Mouse (Mus musculus) forebrain, embryonic 14.5 days (tissue): Measurements from ENCODE around the gene Khdc4. TPM values are rescaled to one million over a fixed set of nuclear protein-coding genes. Genes with fewer than 3 reads are reported as not detected.

Experiments used
- ATAC-seq: fragments of 200-750 bp; cut with Nextera tagmentation; 2 replicates; pipeline ENCODE4 v1.8.0; 2017; ENCODE audit warnings: mild to moderate bottlenecking, moderate library complexity
- DNase-seq: peaks from one replicate; pipeline ENCODE4 v3.0.0-alpha.2; 2015; ENCODE audit warnings: low spot score
- H3K27ac ChIP-seq: fragments of 300-500 bp; sonication (generic); 2 replicates; pipeline ENCODE4 v1.5.1; 2014; ENCODE audit warnings: low read depth, mild to moderate bottlenecking, control low read depth, low read length, moderate library complexity
- H3K27me3 ChIP-seq: fragments of 300-500 bp; sonication (generic); replicated peaks from 2 replicates; pipeline ENCODE4 v1.6.1; 2014; ENCODE audit warnings: low read length, control low read depth, mixed read lengths; ENCODE audit not compliant: control insufficient read depth, insufficient read depth
- H3K36me3 ChIP-seq: fragments of 300-500 bp; sonication (generic); 2 replicates; pipeline ENCODE4 v1.6.1; 2014; ENCODE audit warnings: low read length, control low read depth; ENCODE audit not compliant: control insufficient read depth, insufficient read depth
- H3K4me1 ChIP-seq: fragments of 300-500 bp; sonication (generic); 2 replicates; pipeline ENCODE4 v1.6.1; 2014; ENCODE audit warnings: antibody characterized with exemption, low read length, control low read depth; ENCODE audit not compliant: control insufficient read depth, insufficient read depth
- H3K4me2 ChIP-seq: fragments of 300-500 bp; sonication (generic); 2 replicates; pipeline ENCODE4 v1.6.1; 2014; ENCODE audit warnings: mild to moderate bottlenecking, control low read depth, low read length
- H3K4me3 ChIP-seq: fragments of 300-500 bp; sonication (generic); 2 replicates; pipeline ENCODE4 v1.5.1; 2014; ENCODE audit warnings: low read depth, low read length, control low read depth
- H3K9ac ChIP-seq: fragments of 300-500 bp; sonication (generic); 2 replicates; pipeline ENCODE4 v1.6.1; 2014; ENCODE audit warnings: mild to moderate bottlenecking, low read length, control low read depth, moderate library complexity
- H3K9me3 ChIP-seq: fragments of 300-500 bp; sonication (generic); replicated peaks from 2 replicates; pipeline ENCODE4 v1.6.1; 2016; ENCODE audit warnings: low read length, control low read depth, mixed read lengths; ENCODE audit not compliant: control insufficient read depth
- WGBS: fragments of 180-500 bp; shearing (Covaris S2); extraction: QIAGEN DNeasy Blood & Tissue Kit; methylation state at CpG from one replicate; pipeline ENCODE4 v1.1.7; 2014; 5-methylcytosine and 5-hydroxymethylcytosine counted together
- polyA plus RNA-seq: library from polyadenylated mRNA; unstranded; fragments of >200 nt; fragmentation: Nextera tagmentation; extraction: Ambion mirVana; gene quantifications from 2 replicates; pipeline ENCODE4 v1.2.1, GENCODE M21; 2014

Khdc4 gene
- polyA plus RNA-seq, 1 experiment from 2014 or later: 71.7 TPM

DNA sequence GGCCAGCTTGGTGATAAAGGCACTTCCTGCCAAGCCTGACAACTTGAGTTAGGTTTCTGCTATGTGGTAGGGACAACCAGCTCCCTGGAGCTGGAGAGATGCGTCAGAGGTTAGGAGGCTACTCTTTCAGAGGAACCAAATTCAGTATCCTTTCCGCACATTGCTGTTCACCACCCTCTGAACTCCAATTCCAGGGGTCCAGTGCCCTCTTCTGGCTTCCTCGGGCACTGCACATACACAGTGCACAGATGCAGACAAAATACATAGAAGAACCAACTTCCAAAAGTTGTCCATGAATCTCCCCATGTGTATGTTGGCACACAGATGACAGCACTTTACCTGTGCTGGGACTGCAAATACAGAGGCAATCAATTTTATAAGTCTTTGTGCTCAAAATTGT lies 53.0 kb downstream of the Khdc4 start:
- Histone ChIP-seq H3K36me3 (peaks cover 41% of the 10 kb centered on the region), H3K9ac (no peak overlapping the region), H3K9me3 (no peaks in the 10 kb centered on the region), H3K4me1 (no peaks in the 10 kb centered on the region), H3K4me2 (no peak overlapping the region), H3K4me3 (no peak overlapping the region), H3K27ac (no peak overlapping the region), H3K27me3 (no peaks in the 10 kb centered on the region)
- ATAC-seq (no peak), DNase-seq (peak; percentile 19)
- WGBS: 60% methylated on average over 3 of the region's 3 CpGs

DNA sequence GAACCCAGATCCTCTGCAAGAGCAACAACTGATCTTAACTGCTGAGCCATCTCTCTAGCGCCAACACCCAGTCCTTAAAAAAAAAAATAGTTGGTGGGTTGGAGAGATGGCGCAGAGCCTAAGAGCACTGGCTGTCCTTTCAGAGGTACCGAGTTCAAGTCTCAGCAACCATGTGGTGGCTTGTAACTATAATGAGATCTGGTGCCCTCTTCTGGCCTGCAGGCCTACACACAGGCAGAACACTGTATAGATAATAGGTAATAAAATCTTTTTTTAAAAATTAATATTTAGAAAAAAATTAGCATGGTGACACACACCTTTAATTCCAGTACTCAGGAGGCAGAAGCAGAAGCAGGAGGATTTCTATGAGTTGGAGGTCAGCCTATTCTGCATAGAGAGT lies 54.5 kb downstream of the Khdc4 start:
- Histone ChIP-seq H3K36me3 (peaks cover 49% of the 10 kb centered on the region), H3K9me3 (no peaks in the 10 kb centered on the region), H3K27ac (no peak overlapping the region), H3K4me1 (no peaks in the 10 kb centered on the region), H3K4me3 (no peak overlapping the region), H3K27me3 (no peaks in the 10 kb centered on the region), H3K9ac (no peak overlapping the region), H3K4me2 (no peak overlapping the region)
- WGBS: 98% methylated on average over 3 of the region's 3 CpGs
- no peak for ATAC-seq
- no peak for DNase-seq

DNA sequence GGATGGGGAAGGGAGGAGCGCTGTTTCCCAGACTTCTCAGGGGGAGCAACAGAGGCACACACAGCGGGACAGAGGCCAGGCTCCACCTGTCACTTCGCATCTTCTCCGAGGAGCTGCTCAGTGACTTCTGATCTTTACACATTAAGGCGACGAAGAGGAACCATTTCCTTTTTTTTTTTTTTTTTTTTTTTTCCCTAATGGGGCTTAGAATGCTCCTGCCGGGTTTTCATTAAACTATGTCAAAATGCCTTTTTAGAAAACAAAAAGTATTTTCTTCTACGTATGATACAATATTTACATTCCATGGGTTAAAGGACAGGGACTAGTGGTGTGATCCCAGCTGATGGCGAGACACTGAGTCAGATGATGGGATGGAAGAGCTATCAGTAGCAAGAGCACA lies 59.9 kb downstream of the Khdc4 start:
- 95% methylated on average over 9 of the region's 9 CpGs for WGBS
- H3K36me3 ChIP-seq: peaks cover 85% of the 10 kb centered on the region
- H3K4me3 ChIP-seq: no peak overlapping the region
- H3K4me2 ChIP-seq: no peak overlapping the region
- no peak for DNase-seq
- no peak overlapping the region for H3K27ac ChIP-seq
- H3K9me3 ChIP-seq: peaks cover 12% of the 10 kb centered on the region
- no peak overlapping the region for H3K9ac ChIP-seq
- no peaks in the 10 kb centered on the region for H3K27me3 ChIP-seq
- no peaks in the 10 kb centered on the region for H3K4me1 ChIP-seq
- no peak for ATAC-seq

DNA sequence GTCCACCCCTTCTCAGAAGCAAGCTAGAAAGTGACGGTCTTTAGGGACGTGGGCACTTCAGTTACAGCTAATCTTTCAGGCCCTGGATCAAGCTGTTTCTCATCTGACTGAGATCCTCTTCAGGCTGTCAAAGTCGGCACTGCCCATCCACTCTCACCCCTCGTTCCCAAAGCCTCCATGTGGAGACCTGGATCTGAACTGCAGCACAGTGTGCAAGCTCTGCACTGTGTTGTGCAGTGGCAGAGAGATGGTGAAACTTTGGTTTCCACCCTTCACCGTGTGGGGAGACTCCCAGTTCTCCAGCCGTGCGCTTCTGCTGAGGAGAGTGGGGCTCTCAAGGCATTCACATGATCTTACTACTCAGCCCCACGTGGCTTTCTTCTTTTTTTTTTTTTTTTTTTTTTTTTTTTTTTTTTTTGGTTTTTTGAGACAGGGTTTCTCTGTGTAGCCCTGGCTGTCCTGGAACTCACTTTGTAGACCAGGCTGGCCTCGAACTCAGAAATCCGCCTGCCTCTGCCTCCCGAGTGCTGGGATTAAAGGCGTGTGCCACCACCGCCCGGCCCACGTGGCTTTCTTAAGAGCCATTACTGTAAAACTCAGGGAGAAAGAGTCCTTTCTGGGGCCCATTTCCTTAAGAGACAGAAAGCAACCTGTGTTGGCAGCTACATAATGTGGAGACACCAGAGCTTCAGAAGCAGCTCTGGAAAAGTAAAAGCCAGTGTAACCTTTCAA lies 60.7 kb downstream of the Khdc4 start:
- Histone ChIP-seq H3K4me2 (no peak overlapping the region), H3K36me3 (peaks cover 91% of the 10 kb centered on the region), H3K9me3 (peaks cover 12% of the 10 kb centered on the region), H3K4me1 (no peaks in the 10 kb centered on the region), H3K9ac (no peak overlapping the region), H3K4me3 (no peak overlapping the region), H3K27ac (no peak overlapping the region), H3K27me3 (no peaks in the 10 kb centered on the region)
- ATAC-seq (no peak), DNase-seq (no peak)
- 94% methylated on average over 13 of the region's 15 CpGs for WGBS

DNA sequence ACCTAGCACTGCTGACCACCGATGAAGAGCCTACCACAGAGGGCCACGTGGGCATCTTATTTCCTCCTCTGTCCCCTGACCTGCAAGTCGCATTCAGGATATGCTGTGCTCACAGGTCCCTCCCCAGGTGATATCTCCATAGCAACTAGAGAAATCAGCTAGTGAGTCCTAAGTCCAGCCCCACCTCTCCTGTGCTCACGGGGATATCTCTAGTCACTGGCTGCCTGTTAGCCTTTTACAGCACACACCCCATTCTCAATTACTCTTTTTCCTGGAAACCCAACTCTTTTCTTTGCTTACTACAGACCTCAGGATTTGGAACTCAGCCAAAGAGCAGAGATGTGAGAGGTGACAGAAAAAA lies 61.2 kb downstream of the Khdc4 start:
- H3K27me3 ChIP-seq: no peaks in the 10 kb centered on the region
- no peak overlapping the region for H3K27ac ChIP-seq
- DNase-seq: peak; percentile 20
- ATAC-seq: no peak
- no peaks in the 10 kb centered on the region for H3K4me1 ChIP-seq
- no peak overlapping the region for H3K9ac ChIP-seq
- H3K36me3 ChIP-seq: peaks cover 92% of the 10 kb centered on the region
- H3K4me3 ChIP-seq: no peak overlapping the region
- no peak overlapping the region for H3K4me2 ChIP-seq
- 71% methylated on average over 4 of the region's 4 CpGs for WGBS
- peaks cover 12% of the 10 kb centered on the region for H3K9me3 ChIP-seq

DNA sequence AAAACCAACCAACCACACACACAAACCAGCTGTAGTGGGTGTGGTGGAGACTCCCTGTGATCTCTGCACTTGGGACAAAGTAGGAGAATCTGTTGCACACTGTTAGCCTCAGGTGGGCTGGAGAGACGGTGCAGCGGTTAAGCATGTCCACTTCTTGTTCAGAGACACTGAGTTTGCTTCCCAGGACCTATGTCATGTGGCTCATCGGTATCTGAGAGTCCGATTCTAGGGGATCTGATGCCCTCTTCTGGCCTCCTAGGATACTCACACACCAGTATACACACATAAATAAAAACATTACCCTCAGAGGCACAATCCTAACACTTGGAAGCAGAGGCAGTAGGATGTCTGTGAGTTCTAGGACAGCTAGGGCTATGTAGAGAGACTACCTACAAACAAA lies 68.7 kb downstream of the Khdc4 start:
- Histone ChIP-seq H3K4me1 (peaks cover 34% of the 10 kb centered on the region), H3K4me2 (no peak overlapping the region), H3K9ac (no peak overlapping the region), H3K4me3 (no peak overlapping the region), H3K9me3 (no peaks in the 10 kb centered on the region), H3K27me3 (no peaks in the 10 kb centered on the region), H3K27ac (no peak overlapping the region; the same call in 1 of the 2 replicates), H3K36me3 (peaks cover 82% of the 10 kb centered on the region)
- DNase-seq: no peak
- ATAC-seq: no peak
- WGBS: 81% methylated on average over 4 of the region's 4 CpGs

DNA sequence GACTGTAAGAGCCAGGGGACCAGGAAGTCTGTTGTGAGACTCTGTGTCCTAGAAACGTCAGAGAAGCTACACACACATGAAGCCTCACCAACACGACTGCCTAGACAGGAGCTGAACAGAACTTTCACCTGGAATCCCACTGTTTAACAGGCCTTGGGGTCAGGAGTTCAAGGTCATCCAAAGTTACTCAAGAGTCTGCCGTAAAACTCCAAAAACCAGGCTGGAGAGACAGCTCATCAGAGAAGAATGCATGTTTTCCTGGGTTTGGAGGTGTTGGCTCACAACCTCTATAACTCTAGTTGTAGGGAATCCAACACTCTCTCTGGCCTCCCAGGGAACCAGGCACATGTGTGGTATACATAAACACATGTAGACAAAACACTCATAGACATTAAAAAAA lies 69.9 kb downstream of the Khdc4 start:
- Histone ChIP-seq H3K4me1 (peaks cover 34% of the 10 kb centered on the region), H3K4me3 (no peak overlapping the region), H3K27me3 (no peaks in the 10 kb centered on the region), H3K36me3 (peaks cover 82% of the 10 kb centered on the region), H3K27ac (peak overlapping the region; percentile 95; the same call in 1 of the 2 replicates), H3K9me3 (no peaks in the 10 kb centered on the region), H3K4me2 (peak overlapping the region; percentile 12; the same call in 1 of the 2 replicates), H3K9ac (no peak overlapping the region)
- ATAC-seq (no peak), DNase-seq (no peak)
- WGBS: 84% methylated on average over 3 of the region's 3 CpGs

GRCm38 (mm10) chr3:88756276-88756675 lies 70.7 kb downstream of the Khdc4 start:
- H3K4me1 ChIP-seq: peaks cover 34% of the 10 kb centered on the region
- DNase-seq (peak; percentile 70), ATAC-seq (peak; percentile 60)
- H3K27me3 ChIP-seq: no peaks in the 10 kb centered on the region
- peak overlapping the region; percentile 12; the same call in 1 of the 2 replicates for H3K4me2 ChIP-seq
- peak overlapping the region; percentile 95 for H3K27ac ChIP-seq
- WGBS: 10% methylated on average over 4 of the region's 4 CpGs
- peak overlapping the region; percentile 26 for H3K9ac ChIP-seq
- H3K36me3 ChIP-seq: peaks cover 83% of the 10 kb centered on the region
- H3K4me3 ChIP-seq: no peak overlapping the region
- no peaks in the 10 kb centered on the region for H3K9me3 ChIP-seq

GRCm38 (mm10) chr3:88758045-88758500 lies 72.5 kb downstream of the Khdc4 start:
- peak overlapping the region; percentile 32 for H3K4me2 ChIP-seq
- no peaks in the 10 kb centered on the region for H3K9me3 ChIP-seq
- H3K27ac ChIP-seq: peak overlapping the region; percentile 95
- ATAC-seq (peak; percentile 86), DNase-seq (peak; percentile 94)
- peaks cover 78% of the 10 kb centered on the region for H3K36me3 ChIP-seq
- peak overlapping the region; percentile 4; the same call in 1 of the 2 replicates for H3K4me3 ChIP-seq
- H3K9ac ChIP-seq: peak overlapping the region; percentile 59
- no peaks in the 10 kb centered on the region for H3K27me3 ChIP-seq
- H3K4me1 ChIP-seq: peaks cover 34% of the 10 kb centered on the region
- 2% methylated on average over 5 of the region's 5 CpGs for WGBS
